Mouse (Mus musculus): ENCODE measurements around the gene Gm26602. TPM values are rescaled to one million over a fixed set of nuclear protein-coding genes. Genes with fewer than 3 reads are reported as not detected.
"Not testable (repeated sequence)": the region's sequence is repeated elsewhere in the genome, so short reads cannot be mapped to it uniquely, and the experiment has no call there.

The Gm26602 gene
- polyA plus RNA-seq, 1 experiment from 2014 or later, result 20.3 TPM

DNA sequence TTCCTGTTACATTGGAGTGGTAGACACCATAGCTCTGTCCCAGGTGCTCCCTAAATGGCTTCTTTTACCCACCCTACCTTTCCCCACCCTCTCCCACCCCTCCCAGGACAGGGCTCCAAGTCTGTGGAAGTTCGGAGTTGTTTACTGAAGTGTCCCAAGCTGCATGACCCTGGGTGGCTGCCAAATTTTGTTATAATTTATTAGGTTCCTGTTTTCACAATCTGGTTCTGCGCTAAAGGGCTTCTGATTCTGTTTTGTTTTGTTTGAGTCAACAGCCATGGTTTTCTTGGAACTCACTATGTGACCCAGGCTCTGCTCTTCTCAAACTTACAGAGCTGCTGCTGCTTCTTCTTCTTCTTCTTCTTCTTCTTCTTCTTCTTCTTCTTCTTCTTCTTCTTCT, 21.3 kb upstream of the Gm26602 start:
- Histone ChIP-seq H3K27ac (no peak overlapping the region), H3K4me2 (replicated peaks) (no peak overlapping the region), H3K9me3 (no peaks in the 10 kb centered on the region), H3K4me3 (no peak overlapping the region), H3K27me3 (no peaks in the 10 kb centered on the region), H3K4me1 (no peaks in the 10 kb centered on the region), H3K9ac (no peak overlapping the region), H3K36me3 (peaks cover 4% of the 10 kb centered on the region)
- ATAC-seq (ENCODE audit: low FRiP score, low read depth), result no peak
- WGBS, result 63% methylated on average over 2 of the region's 2 CpGs

DNA sequence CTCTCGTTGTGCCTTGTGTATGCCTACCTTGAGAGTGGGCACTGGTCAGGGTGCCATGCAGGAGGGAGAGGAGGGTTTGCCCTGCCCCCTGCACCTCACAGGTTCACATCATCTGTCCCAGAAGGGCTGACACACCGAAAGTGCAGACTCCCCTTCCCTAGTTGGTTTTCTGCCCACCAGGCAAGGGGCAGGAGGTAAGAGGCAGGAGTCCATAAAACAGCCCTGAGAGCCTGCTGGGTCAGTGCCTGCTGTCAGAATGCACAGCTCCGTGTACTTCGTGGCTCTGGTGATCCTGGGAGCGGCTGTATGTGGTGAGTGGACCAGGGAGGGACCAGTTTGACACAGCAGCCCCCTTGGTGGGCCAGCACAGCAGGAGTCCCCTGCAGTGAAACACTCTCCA, 20.0 kb upstream of the Gm26602 start, which contains the start of gene Cfd:
TSS of gene Cfd (plus strand) at position 184 of the 400 bp plus-strand sequence.
- WGBS, result 38% methylated on average over 5 of the region's 5 CpGs
- H3K9ac ChIP-seq, result no peak within 1 kb of the TSS; the same call in 1 of the 2 replicates

DNA sequence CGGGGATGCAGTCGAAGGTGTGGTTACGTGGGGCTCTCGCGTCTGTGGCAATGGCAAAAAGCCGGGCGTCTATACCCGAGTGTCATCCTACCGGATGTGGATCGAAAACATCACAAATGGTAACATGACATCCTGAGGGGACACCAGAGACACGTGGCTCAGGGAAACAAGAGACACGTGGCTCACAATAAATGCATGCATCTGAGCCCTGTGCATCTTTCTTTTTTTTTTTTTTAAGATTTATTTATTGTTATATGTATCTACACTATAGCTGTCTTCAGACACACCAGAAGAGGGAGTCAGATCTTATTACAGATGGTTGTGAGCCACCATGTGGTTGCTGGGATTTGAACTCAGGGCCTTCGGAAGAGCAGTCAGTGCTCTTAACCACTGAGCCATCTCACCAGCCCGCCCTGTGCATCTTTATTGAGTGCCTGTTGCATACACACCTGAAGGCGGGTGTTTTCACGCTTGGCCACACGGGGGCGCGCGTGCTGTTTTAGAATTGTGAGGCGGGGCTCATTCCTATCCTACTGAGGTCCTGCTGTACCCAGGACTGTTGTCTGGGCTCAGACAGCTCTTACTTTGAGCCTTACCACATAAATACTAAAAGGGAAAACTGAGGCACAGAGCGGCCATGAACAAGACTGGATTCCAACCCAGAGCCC, 18.1 kb upstream of the Gm26602 start:
- H3K9ac ChIP-seq, result 0 out of 2 replicates have a peak overlapping the region, but pooled peaks have one; percentile 4
- H3K9me3 ChIP-seq; H3K4me1 ChIP-seq; H3K27me3 ChIP-seq; H3K27ac ChIP-seq; H3K4me3 ChIP-seq; H3K4me2 ChIP-seq (replicated peaks): not testable (repeated sequence)
- peak; percentile 60; the same call in 1 of the 2 replicates for ATAC-seq (ENCODE audit: low FRiP score, low read depth)
- peaks cover 33% of the 10 kb centered on the region for H3K36me3 ChIP-seq
- 44% methylated on average over 22 of the region's 22 CpGs for WGBS

More for the DNA sequence above, 20.0 kb upstream of the Gm26602 start, which contains the start of gene Cfd:
- no peak within 1 kb of the TSS for H3K4me3 ChIP-seq
- H3K9me3 ChIP-seq, result no peaks in the 10 kb centered on the region
- no peak for ATAC-seq (ENCODE audit: low FRiP score, low read depth)
- H3K27me3 ChIP-seq, result no peaks in the 10 kb centered on the region
- H3K4me2 ChIP-seq (replicated peaks), result no peak within 1 kb of the TSS
- peaks cover 14% of the 10 kb centered on the region for H3K36me3 ChIP-seq
- H3K4me1 ChIP-seq, result no peaks in the 10 kb centered on the region
- no peak within 1 kb of the TSS for H3K27ac ChIP-seq

DNA sequence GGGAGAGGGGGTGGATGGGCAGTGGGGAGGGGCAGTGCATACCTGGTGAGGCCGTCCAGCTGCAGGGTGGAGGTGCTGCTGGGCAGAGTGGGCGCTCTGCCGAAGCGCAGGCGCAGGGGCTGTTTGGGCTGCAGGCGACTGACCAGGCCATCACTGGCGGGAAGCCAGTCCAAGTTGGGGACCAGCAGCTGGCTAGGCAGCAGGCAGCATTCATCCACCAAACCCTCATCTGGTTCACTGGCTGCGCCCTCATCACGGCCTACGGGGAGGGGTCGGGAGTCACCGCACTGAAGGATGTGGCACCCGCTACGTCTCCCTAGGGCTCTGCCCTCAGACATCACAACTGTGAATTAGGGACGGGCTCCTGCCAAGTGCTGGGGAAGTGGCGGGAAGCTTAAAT, 14.3 kb upstream of the Gm26602 start:
- Histone ChIP-seq H3K27ac (no peak overlapping the region), H3K9ac (no peak overlapping the region), H3K4me1 (no peaks in the 10 kb centered on the region), H3K9me3 (no peaks in the 10 kb centered on the region), H3K4me3 (no peak overlapping the region), H3K36me3 (peaks cover 69% of the 10 kb centered on the region), H3K27me3 (no peaks in the 10 kb centered on the region), H3K4me2 (replicated peaks) (no peak overlapping the region)
- no peak for ATAC-seq (ENCODE audit: low FRiP score, low read depth)
- 94% methylated on average over 16 of the region's 16 CpGs for WGBS

DNA sequence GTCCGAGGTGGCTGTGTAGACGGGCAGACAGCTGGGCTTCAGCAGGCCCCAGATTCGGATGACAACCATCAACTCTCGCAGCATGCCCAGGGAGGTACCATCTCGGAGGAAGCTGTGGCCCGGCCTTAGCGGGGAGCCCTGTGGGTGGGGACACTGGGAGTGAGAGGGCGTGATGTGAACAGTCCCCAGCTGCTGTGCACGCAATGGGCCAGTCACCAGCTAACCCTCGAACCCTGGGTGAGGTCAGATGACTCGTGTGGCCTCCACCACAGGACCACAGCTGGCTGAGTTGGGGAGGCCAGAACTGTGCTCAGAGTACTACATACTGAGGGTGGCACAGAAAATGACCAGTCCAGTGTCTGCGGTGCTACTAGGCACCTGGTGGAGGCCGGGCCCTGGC, 13.8 kb upstream of the Gm26602 start:
- Histone ChIP-seq H3K4me2 (replicated peaks) (no peak overlapping the region), H3K4me1 (no peaks in the 10 kb centered on the region), H3K27me3 (no peaks in the 10 kb centered on the region), H3K27ac (no peak overlapping the region), H3K9me3 (no peaks in the 10 kb centered on the region), H3K36me3 (peaks cover 74% of the 10 kb centered on the region), H3K4me3 (no peak overlapping the region), H3K9ac (peak overlapping the region; percentile 31; the same call in 1 of the 2 replicates)
- 85% methylated on average over 13 of the region's 13 CpGs for WGBS
- no peak for ATAC-seq (ENCODE audit: low FRiP score, low read depth)

DNA sequence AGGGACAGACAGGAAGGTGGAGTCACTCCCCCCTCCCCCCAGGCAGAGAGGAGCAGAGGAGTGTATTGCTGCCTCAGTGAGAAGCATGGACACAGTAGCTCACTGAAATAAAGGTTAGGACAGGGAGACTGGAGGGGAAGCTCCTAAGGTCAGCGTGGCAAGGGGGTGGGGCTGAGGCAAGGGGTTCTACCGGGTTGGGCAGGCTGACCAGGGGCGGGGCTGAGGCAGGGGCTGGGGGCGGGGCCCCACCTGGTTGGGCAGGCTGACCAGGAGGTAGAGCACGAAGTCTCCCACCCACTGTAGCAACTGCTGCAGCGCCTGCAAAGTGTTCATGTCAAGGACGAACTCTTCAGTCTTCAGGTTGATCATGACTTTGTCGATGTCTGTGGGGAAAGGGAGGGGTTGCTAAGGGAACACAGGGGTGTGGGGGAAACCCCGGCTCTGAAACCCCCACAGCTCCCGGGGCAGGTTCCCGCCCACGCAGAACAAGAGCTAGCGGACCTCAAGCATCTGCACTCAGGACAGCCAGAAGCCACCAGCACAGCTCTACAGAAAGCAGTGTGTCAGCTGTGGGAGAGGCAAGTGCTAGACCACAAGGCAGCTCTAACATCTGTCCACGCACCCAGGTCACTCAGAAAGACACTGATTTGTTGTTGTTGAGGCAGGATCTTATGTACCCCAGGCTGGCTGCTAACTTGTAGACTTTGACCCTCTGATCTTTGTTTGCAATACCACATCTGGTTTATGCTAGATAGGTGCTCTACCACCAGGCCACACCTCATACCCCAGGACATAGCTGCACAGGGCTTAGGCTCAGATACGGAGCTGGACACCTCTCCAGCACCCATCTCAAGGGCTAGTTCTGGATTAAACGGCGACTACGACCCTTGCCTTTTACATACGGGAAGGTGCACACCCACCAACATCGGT, 13.1 kb upstream of the Gm26602 start:
- no peaks in the 10 kb centered on the region for H3K27me3 ChIP-seq
- no peak overlapping the region; the same call in 1 of the 2 replicates for H3K9ac ChIP-seq
- H3K4me1 ChIP-seq, result no peaks in the 10 kb centered on the region
- no peak overlapping the region for H3K27ac ChIP-seq
- H3K36me3 ChIP-seq, result peaks cover 81% of the 10 kb centered on the region
- H3K4me2 ChIP-seq (replicated peaks), result no peak overlapping the region
- H3K9me3 ChIP-seq, result no peaks in the 10 kb centered on the region
- ATAC-seq (ENCODE audit: low FRiP score, low read depth), result no peak
- whole genome bisulfite sequencing, result 57% methylated on average over 18 of the region's 20 CpGs
- no peak overlapping the region for H3K4me3 ChIP-seq

DNA sequence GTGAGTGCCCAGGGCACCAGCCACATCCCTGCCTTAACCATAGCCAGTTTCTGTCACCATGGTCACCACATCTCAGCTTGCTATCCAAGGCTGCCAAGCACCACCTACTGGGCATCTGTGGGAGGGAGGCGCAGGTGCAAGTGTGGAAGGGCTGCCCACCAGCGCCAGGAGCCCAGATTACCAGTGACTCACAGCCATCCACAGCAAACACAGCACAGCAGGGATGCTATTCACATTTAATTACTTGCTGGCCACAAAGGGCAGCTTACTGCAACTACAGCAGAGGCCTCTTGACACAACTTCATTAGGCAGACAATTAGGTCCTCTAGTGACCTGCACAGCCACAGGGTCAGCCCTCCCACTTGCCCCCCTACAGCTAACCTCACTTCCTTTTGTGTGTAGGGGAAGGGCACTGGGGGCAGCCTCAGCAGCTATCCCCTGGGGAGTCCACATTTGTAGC, 9.7 kb upstream of the Gm26602 start:
- Histone ChIP-seq H3K27me3 (no peaks in the 10 kb centered on the region), H3K4me3 (no peak overlapping the region), H3K9ac (0 out of 2 replicates have a peak overlapping the region, but pooled peaks have one; percentile 5), H3K27ac (no peak overlapping the region), H3K36me3 (peaks cover 98% of the 10 kb centered on the region), H3K4me2 (replicated peaks) (no peak overlapping the region), H3K4me1 (no peaks in the 10 kb centered on the region), H3K9me3 (no peaks in the 10 kb centered on the region)
- no peak for ATAC-seq (ENCODE audit: low FRiP score, low read depth)
- 29% methylated on average over 2 of the region's 2 CpGs for WGBS

DNA sequence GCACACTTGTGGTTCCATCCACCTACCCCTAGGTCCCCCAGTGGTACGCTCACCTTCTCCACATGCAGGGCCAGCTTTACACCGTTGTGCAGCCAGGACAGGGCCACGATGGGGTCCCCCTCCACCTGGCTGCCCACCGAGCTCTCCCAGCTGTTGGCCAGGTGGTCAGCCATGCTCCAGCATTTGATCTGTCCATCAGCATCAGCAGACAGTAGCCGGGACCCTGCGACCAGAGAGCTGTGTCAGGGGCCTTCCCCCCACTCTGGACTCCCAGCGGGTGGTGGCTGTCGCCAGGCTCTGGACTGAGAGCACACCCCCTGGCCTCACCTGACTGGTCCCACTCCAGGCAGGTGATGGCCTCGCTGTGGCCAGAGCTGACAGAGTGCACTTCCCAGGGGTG, 3.9 kb upstream of the Gm26602 start:
- no peak overlapping the region for H3K4me2 ChIP-seq (replicated peaks)
- H3K36me3 ChIP-seq, result peaks cover 70% of the 10 kb centered on the region
- no peak for ATAC-seq (ENCODE audit: low FRiP score, low read depth)
- no peaks in the 10 kb centered on the region for H3K27me3 ChIP-seq
- no peak overlapping the region for H3K27ac ChIP-seq
- 92% methylated on average over 9 of the region's 9 CpGs for WGBS
- H3K4me1 ChIP-seq, result peaks cover 12% of the 10 kb centered on the region
- no peaks in the 10 kb centered on the region for H3K9me3 ChIP-seq
- no peak overlapping the region for H3K4me3 ChIP-seq
- peak overlapping the region; percentile 25; the same call in 1 of the 2 replicates for H3K9ac ChIP-seq

DNA sequence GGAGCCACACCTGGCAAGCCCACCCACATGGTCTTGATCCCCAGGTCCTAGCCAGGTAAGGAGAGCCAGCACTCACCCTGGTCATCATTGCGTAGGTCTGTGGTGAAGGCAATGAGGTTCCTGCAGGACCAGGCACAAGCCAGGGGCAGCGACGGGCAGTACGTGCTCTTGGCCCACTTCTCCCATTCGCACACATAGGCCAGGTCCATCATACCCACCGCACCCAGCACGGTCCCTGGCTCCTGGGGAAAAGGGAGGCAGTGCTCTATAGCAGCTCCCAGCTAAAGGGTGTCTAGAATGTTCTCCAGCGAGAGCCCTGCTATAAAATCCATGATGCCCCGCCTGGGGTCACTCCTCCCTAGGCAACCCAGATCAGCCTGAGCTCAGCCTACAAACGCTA, 3.2 kb upstream of the Gm26602 start:
- Histone ChIP-seq H3K9ac (peak overlapping the region; percentile 25; the same call in 1 of the 2 replicates), H3K4me2 (replicated peaks) (peak overlapping the region; percentile 55; the same call in 1 of the 2 replicates), H3K36me3 (peaks cover 71% of the 10 kb centered on the region), H3K27me3 (no peaks in the 10 kb centered on the region), H3K4me1 (peaks cover 12% of the 10 kb centered on the region), H3K4me3 (peak overlapping the region; percentile 64; the same call in 1 of the 2 replicates), H3K9me3 (no peaks in the 10 kb centered on the region), H3K27ac (no peak overlapping the region)
- no peak for ATAC-seq (ENCODE audit: low FRiP score, low read depth)
- 93% methylated on average over 10 of the region's 10 CpGs for WGBS

DNA sequence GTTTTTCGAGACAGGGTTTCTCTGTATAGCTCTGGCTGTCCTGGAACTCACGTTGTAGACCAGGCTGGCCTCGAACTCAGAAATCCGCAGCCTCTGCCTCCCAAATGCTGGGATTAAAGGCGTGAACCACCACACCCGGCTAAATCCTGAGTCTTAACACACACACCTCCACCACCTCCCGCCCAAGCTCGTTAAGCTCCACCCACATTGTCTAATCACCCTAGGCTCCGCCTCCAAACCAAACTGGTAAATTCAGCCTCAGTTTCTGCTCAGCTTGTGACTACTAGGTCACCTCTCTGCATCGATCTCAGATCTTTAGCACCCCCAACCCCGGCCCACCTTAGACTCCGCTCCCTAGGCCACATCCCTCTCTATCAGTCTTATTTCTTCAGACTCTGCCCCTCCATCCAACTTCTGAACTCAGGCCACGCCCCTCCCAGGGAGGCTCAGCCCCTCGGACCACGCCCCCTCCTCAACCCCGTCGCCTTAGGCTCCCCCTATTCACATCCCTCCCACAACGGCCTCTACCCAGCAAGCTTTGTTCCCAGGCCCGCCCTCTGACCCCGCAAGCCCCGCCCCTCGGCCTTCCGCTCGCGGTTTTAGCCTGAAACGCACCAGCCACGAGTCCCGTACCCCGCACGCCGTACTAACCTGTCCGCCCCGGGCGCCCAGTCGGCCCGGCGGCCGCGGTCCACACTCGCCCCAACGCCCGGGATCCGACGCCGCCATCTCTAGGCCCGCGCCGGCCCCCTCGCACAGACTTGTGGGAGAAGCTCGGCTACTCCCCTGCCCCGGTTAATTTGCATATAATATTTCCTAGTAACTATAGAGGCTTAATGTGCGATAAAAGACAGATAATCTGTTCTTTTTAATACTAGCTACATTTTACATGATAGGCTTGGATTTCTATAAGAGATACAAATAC, 2.2 kb upstream of the Gm26602 start, which contains the start of gene Med16:
TSS of gene Med16 (minus strand) at position 757 of the 925 bp plus-strand sequence.
- WGBS, result 1% methylated on average over 52 of the region's 52 CpGs
- peak within 1 kb of the TSS; percentile 64 for H3K4me3 ChIP-seq

More for the DNA sequence above, 2.2 kb upstream of the Gm26602 start, which contains the start of gene Med16:
- Histone ChIP-seq H3K9ac (peak within 1 kb of the TSS; percentile 87), H3K9me3 (no peaks in the 10 kb centered on the region), H3K27ac (peak within 1 kb of the TSS; percentile 97), H3K4me2 (replicated peaks) (peak within 1 kb of the TSS; percentile 55), H3K4me1 (peaks cover 12% of the 10 kb centered on the region), H3K36me3 (peaks cover 71% of the 10 kb centered on the region), H3K27me3 (no peaks in the 10 kb centered on the region)
- peak; percentile 93 for ATAC-seq (ENCODE audit: low FRiP score, low read depth)

Measured in limb, embryonic 13.5 days (tissue).